Mouse (Mus musculus) layer of hippocampus, postnatal 25 days (tissue): ENCODE data around the gene Cga. TPM values are rescaled to one million over a fixed set of nuclear protein-coding genes. Genes with fewer than 3 reads are reported as not detected.

Experiments used
- DNase-seq, 2 experiments: peaks; one replicate each; pipeline ENCODE4 v3.0.0; 2022; ENCODE audit warnings: mixed read lengths in 2 of 2, low spot score in 1 of 2; ENCODE audit errors: extremely low spot score in 1 of 2
- total RNA-seq, 2 experiments: library from RNA; stranded (reverse); gene quantifications; 2 replicates each; pipeline ENCODE4 v1.2.3; 2021

Cga gene
- total RNA-seq: not detected

DNA sequence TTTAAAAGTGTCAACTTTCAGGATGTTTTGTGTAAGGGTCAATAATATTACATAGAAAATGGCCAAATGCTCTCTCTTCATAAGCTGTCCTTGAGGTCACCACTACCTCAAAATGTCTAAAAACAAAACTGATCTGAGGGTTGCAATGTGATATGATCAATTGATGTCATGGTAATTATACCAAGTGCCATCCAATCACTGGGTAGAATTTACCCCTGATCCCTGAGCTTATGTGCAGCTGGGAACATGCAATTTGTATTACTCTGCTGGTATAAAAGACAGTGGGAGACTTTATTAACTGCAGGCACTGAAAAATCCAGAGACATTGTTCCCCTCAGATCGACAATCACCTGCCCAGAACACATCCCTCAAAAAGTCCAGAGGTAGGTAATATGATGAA, at the start of gene Cga:
Cga (plus strand) TSS at position 301 of the 400 bp plus-strand sequence.
- DNase-seq: no peak

- DNase-seq: no peak
Measured at GRCm38 (mm10) chr4:34843839-34844238, 49.7 kb upstream of the Cga start.

GRCm38 (mm10) chr4:34847679-34848309, 45.8 kb upstream of the Cga start:
- no peak for DNase-seq

GRCm38 (mm10) chr4:34850156-34850555, 43.4 kb upstream of the Cga start:
- DNase-seq: no peak

- no peak for DNase-seq
Measured at GRCm38 (mm10) chr4:34852051-34852450, 41.5 kb upstream of the Cga start.

- no peak for DNase-seq
Measured at GRCm38 (mm10) chr4:34855966-34856365, 37.6 kb upstream of the Cga start.

DNA sequence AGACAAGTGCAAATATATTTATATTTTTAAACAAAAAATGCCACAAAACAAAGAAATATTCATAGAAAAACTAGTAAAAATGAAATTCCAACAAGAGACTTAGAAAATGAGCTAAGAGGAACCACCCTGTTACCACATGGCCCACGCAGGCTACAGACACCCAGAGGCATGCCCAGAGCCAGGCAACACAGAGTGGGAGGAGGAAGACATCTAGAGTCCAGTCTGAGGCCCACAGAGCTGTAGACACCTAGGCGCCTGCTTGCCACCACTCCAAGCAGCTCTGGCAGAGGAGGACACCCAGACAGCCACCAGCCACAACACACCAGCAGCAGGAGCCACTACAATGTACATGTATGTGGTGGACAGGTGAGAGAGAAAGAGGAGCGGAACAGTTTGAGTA, 34.7 kb upstream of the Cga start:
- no peak for DNase-seq

GRCm38 (mm10) chr4:34859416-34859815, 34.2 kb upstream of the Cga start:
- no peak for DNase-seq

DNA sequence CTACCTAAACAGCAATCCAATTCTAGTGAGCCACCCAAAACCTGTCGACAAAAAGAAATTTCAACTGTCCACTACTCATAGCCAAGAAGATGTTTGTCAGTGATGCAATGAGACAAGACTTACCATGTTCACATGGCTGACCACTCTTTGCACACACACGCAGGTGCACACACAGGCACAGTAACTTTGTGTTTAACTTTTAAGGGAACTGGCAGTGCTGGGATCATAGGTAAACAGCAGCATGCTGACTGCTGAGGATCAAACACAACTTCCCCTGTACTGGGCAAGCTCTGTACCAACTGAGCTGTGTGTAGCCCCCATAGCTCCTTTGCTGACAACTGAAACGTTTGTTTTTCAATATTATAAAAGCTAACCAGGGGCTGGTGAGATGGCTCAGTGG, 32.1 kb upstream of the Cga start:
- no peak for DNase-seq

GRCm38 (mm10) chr4:34869813-34870212, 23.8 kb upstream of the Cga start:
- no peak for DNase-seq

DNA sequence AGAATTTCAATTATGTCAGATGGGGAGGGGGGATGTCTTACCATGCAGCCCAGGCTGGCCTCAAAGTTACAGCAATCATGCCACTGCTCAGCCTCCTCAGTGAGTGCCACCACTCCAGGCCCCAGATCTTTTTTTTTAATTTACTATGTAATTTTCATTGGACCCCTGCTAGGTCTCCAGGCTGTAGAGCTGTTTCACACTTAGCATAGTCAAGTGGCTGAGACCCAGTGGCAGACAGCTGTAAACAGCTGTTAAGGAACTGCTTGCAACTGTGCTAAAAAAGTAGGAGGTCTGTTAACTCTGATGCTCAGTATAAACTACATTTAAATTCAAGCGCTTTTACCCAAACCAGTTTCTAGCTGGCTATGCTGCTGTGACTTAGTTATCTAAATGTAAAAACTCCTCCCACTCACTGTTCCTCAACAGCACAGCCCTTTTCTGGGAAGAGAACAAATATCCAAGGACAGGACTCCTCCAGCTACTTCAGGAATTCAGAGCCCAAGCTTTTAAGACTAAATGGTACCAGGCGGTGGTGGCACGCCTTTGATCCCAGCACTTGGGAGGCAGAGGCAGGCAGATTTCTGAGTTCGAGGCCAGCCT, 20.6 kb upstream of the Cga start:
- DNase-seq: no peak

GRCm38 (mm10) chr4:34874234-34874633, 19.3 kb upstream of the Cga start:
- DNase-seq: no peak

DNA sequence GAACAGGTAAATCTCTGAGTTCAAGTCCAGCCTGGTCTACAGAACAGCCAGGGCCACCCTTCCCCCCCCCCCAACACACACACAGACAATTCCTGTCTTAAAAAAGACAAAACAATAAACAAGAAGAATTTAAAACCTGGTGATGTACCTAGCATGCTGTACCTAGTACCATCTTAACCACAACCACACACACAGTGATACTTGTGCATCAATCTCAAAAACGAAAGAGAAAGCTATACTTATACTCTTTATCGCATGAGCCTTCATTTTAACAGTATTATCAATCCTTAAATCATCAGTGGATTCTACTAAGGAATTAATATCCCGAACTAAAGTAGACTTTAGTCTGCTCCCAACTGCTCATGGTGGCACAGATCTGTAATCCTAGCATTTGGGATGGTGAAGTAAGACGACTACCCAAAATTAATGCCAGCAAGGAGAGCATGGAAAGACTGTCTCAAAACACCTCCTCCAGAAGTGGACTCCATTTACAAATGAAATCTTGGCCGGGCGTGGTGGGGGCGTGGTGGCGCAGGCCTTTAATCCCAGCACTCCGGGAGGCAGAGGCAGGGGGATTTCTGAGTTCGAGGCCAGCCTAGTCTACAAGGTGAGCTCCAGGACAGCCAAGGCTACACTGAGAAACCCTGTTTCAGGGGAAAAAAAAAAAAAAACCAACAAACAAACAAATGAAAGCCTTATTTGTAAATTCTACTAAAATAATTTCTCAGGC, 12.5 kb upstream of the Cga start:
- DNase-seq: no peak

DNA sequence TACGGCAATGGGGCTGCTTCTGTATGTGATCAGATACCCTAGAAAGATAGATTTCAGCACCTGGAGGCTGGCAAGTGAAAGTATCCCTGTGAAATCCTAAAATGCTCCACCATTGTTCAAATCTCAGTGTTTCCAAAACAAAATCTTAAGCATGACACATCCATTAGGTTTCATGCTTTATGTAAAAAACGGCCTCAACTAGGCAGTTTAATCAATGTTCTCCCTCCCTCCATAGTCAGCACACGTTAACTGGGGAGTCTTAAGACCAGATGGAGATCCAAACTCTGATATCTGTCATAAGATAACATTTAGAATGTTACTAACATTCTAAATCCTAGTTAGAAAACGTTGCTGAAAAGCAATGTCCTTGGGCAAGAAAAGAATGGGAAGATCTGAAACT, 11.7 kb upstream of the Cga start:
- DNase-seq: no peak

GRCm38 (mm10) chr4:34882291-34882769, 11.2 kb upstream of the Cga start:
- peak in 1 of 2 experiments; percentile 35 for DNase-seq

- peak; percentile 87 to 93 for DNase-seq
Measured at GRCm38 (mm10) chr4:34882818-34883217, 10.8 kb upstream of the Cga start, which contains the start of gene Zfp292. Gene Zfp292, minus strand, starts transcription at chr4:34882960.

GRCm38 (mm10) chr4:34883366-34884029, 10.1 kb upstream of the Cga start:
- no peak for DNase-seq

- no peak for DNase-seq
Measured at GRCm38 (mm10) chr4:34885631-34886351, 7.8 kb upstream of the Cga start.

- DNase-seq: peak; percentile 57 to 59
Measured at GRCm38 (mm10) chr4:34886490-34887111, 7.0 kb upstream of the Cga start.

DNA sequence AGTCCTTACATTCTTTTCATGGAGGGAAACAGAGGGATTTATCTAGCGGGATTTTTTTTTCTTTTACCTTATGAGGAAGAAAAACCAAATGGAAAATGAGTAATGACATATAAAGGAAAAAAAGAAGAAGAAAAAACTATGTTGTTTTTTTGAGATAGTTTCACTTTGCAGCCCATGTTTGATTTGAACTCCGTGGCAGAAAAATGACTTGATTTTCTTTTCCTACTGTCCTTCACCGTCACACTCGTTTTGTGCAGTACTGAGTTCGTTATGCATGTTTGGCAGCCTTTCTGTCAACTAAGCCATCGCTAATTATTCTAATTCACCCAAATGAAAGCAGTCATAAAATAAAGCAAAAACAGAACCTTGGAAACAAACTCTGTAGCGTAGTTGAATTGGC, 6.3 kb upstream of the Cga start:
- no peak for DNase-seq
